Mouse (Mus musculus) MEL (cell line): Measurements from ENCODE around the gene Tmem200a. TPM values are rescaled to one million over a fixed set of nuclear protein-coding genes. Genes with fewer than 3 reads are reported as not detected.

Experiments used
- DNase-seq: peaks from one replicate; pipeline ENCODE4 v3.0.0; 2011; ENCODE audit warnings: low read depth, low spot score
- H3K27ac ChIP-seq: 2 replicates; pipeline ENCODE4 v1.5.1; 2012; ENCODE audit warnings: low read depth, mild to moderate bottlenecking, control low read depth, low read length, moderate library complexity; ENCODE audit not compliant: control insufficient read depth
- H3K27me3 ChIP-seq, 2 experiments: fragments of 150-350 bp in 1 of 2; sonication (generic) in 1 of 2; 2 replicates each; pipeline ENCODE4 v1.6.1; 2012; ENCODE audit warnings: low read length in 2 of 2, mild to moderate bottlenecking in 2 of 2, improper control_type of control experiment in 1 of 2, moderate library complexity in 1 of 2; ENCODE audit not compliant: insufficient read depth in 2 of 2, control insufficient read depth in 1 of 2
- H3K36me3 ChIP-seq, 2 experiments: 2 replicates each; pipeline ENCODE4 v1.6.1; 2012 to 2014; ENCODE audit warnings: low read length in 2 of 2, improper control_type of control experiment in 1 of 2, inconsistent platforms in 1 of 2, mild to moderate bottlenecking in 1 of 2; ENCODE audit not compliant: insufficient read depth in 2 of 2, control insufficient read depth in 1 of 2
- H3K4me1 ChIP-seq, 2 experiments: fragments of 150-350 bp in 1 of 2; sonication (generic) in 1 of 2; 2 replicates each; pipeline ENCODE4 v1.6.1; 2012; ENCODE audit warnings: low read length in 2 of 2, improper control_type of control experiment in 1 of 2, mild to moderate bottlenecking in 1 of 2; ENCODE audit not compliant: insufficient read depth in 2 of 2, control insufficient read depth in 1 of 2
- H3K4me3 ChIP-seq, 2 experiments: fragments of 150-350 bp in 1 of 2; sonication (generic) in 1 of 2; 2 replicates each; pipeline ENCODE4 v1.5.1; 2012; ENCODE audit warnings: low read depth in 2 of 2, low read length in 2 of 2, mild to moderate bottlenecking in 2 of 2, moderate library complexity in 2 of 2, control low read depth in 1 of 2, improper control_type of control experiment in 1 of 2; ENCODE audit not compliant: control insufficient read depth in 1 of 2, insufficient read depth in 1 of 2
- H3K79me2 ChIP-seq: 2 replicates; pipeline ENCODE4 v1.6.1; 2012; ENCODE audit warnings: mild to moderate bottlenecking, low read length, moderate library complexity; ENCODE audit not compliant: control insufficient read depth, poor library complexity, insufficient read depth
- H3K9ac ChIP-seq: 2 replicates; pipeline ENCODE4 v1.6.1; 2012; ENCODE audit warnings: low read depth, mild to moderate bottlenecking, control low read depth, low read length, moderate library complexity; ENCODE audit not compliant: control insufficient read depth, poor library complexity, severe bottlenecking
- H3K9me3 ChIP-seq: fragments of 150-350 bp; sonication (generic); replicated peaks from 2 replicates; pipeline ENCODE4 v1.6.1; 2012; ENCODE audit warnings: mild to moderate bottlenecking, low read length, improper control_type of control experiment, moderate library complexity; ENCODE audit not compliant: insufficient read depth
- CHD1 ChIP-seq: IDR thresholded peaks from 2 replicates; pipeline ENCODE4 v1.6.1; 2012; ENCODE audit warnings: low read depth, mild to moderate bottlenecking, inconsistent platforms, low read length, improper control_type of control experiment
- CTCF ChIP-seq, 3 experiments: IDR thresholded peaks in 2 of 3; conservative IDR thresholded peaks in 1 of 3; 2 replicates each; pipeline ENCODE4 v1.5.1; 2011 to 2012; ENCODE audit warnings: low read length in 3 of 3, low read depth in 2 of 3, mild to moderate bottlenecking in 2 of 3, improper control_type of control experiment in 1 of 3, inconsistent platforms in 1 of 3, mixed read lengths in 1 of 3, moderate library complexity in 1 of 3; ENCODE audit not compliant: control insufficient read depth in 1 of 3, insufficient read depth in 1 of 3, poor library complexity in 1 of 3, severe bottlenecking in 1 of 3
- E2F4 ChIP-seq: IDR thresholded peaks from 2 replicates; pipeline ENCODE4 v1.6.1; 2011; ENCODE audit warnings: low read depth, low read length, improper control_type of control experiment, borderline replicate concordance
- ELF1 ChIP-seq: IDR thresholded peaks from 2 replicates; pipeline ENCODE4 v1.6.1; 2014; ENCODE audit warnings: low read depth, mild to moderate bottlenecking, inconsistent platforms, low read length, improper control_type of control experiment, moderate library complexity
- GABPA ChIP-seq: IDR thresholded peaks from 2 replicates; pipeline ENCODE4 v1.6.1; 2012; ENCODE audit warnings: low read depth, mild to moderate bottlenecking, inconsistent platforms, low read length, improper control_type of control experiment, moderate library complexity
- JUND ChIP-seq: IDR thresholded peaks from 2 replicates; pipeline ENCODE4 v1.6.1; 2011; ENCODE audit warnings: low read depth, mild to moderate bottlenecking, improper control_type of control experiment, low read length
- KAT2A ChIP-seq: conservative IDR thresholded peaks from 2 replicates; pipeline ENCODE4 v1.6.1; 2012; ENCODE audit warnings: low read depth, low read length, improper control_type of control experiment, inconsistent platforms
- MAFK ChIP-seq: IDR thresholded peaks from 2 replicates; pipeline ENCODE4 v1.6.1; 2011; ENCODE audit warnings: low read depth, mild to moderate bottlenecking, low read length, improper control_type of control experiment, borderline replicate concordance
- MAX ChIP-seq: IDR thresholded peaks from 2 replicates; pipeline ENCODE4 v1.6.1; 2011; ENCODE audit warnings: low read length, improper control_type of control experiment
- MAZ ChIP-seq: IDR thresholded peaks from 2 replicates; pipeline ENCODE4 v1.6.1; 2012; ENCODE audit warnings: low read depth, mild to moderate bottlenecking, inconsistent platforms, low read length, improper control_type of control experiment
- MEF2A ChIP-seq: IDR thresholded peaks from 2 replicates; pipeline ENCODE4 v1.6.1; 2014; ENCODE audit warnings: low read depth, mild to moderate bottlenecking, inconsistent platforms, low read length, improper control_type of control experiment; ENCODE audit not compliant: poor library complexity, insufficient replicate concordance, severe bottlenecking; ENCODE audit errors: extremely low read depth
- MYB ChIP-seq: IDR thresholded peaks from 2 replicates; pipeline ENCODE4 v1.6.1; 2011; ENCODE audit warnings: mild to moderate bottlenecking, low read depth, low read length, improper control_type of control experiment
- MYC ChIP-seq: IDR thresholded peaks from 2 replicates; pipeline ENCODE4 v1.6.1; 2011; ENCODE audit warnings: low read depth, mild to moderate bottlenecking, low read length, improper control_type of control experiment, moderate library complexity
- NRF1 ChIP-seq: IDR thresholded peaks from 2 replicates; pipeline ENCODE4 v1.6.1; 2014; ENCODE audit warnings: low read depth, mild to moderate bottlenecking, inconsistent platforms, low read length, improper control_type of control experiment, moderate library complexity; ENCODE audit not compliant: poor library complexity, insufficient read depth, severe bottlenecking
- POLR2A ChIP-seq, 2 experiments: IDR thresholded peaks; 2 replicates each; pipeline ENCODE4 v1.6.1; 2011 to 2012; ENCODE audit warnings: low read length in 2 of 2, mild to moderate bottlenecking in 2 of 2, control low read depth in 1 of 2, improper control_type of control experiment in 1 of 2, low read depth in 1 of 2, moderate library complexity in 1 of 2; ENCODE audit not compliant: control insufficient read depth in 1 of 2, insufficient read depth in 1 of 2, poor library complexity in 1 of 2
- POLR2AphosphoS2 ChIP-seq: IDR thresholded peaks from 2 replicates; pipeline ENCODE4 v1.6.1; 2011; ENCODE audit warnings: low read length, improper control_type of control experiment
- POLR2AphosphoS5 ChIP-seq: IDR thresholded peaks from 2 replicates; pipeline ENCODE4 v1.6.1; 2012; ENCODE audit warnings: low read depth, borderline replicate concordance, mild to moderate bottlenecking, inconsistent platforms, low read length, moderate library complexity, mixed read lengths
- RAD21 ChIP-seq: IDR thresholded peaks from 2 replicates; pipeline ENCODE4 v1.6.1; 2011; ENCODE audit warnings: mild to moderate bottlenecking, low read depth, low read length, improper control_type of control experiment
- RCOR1 ChIP-seq: IDR thresholded peaks from 2 replicates; pipeline ENCODE4 v1.6.1; 2012; ENCODE audit warnings: low read depth, mild to moderate bottlenecking, inconsistent platforms, low read length, improper control_type of control experiment
- SIN3A ChIP-seq: IDR thresholded peaks from 2 replicates; pipeline ENCODE4 v1.6.1; 2012; ENCODE audit warnings: low read length, improper control_type of control experiment, inconsistent platforms
- TBP ChIP-seq: IDR thresholded peaks from 2 replicates; pipeline ENCODE4 v1.8.0; 2011; ENCODE audit warnings: low read depth, low read length, improper control_type of control experiment
- UBTF ChIP-seq: IDR thresholded peaks from 2 replicates; pipeline ENCODE4 v1.6.1; 2012; ENCODE audit warnings: low read depth, mild to moderate bottlenecking, inconsistent platforms, low read length, improper control_type of control experiment, moderate library complexity, borderline replicate concordance; ENCODE audit not compliant: insufficient read depth
- USF1 ChIP-seq: IDR thresholded peaks from 2 replicates; pipeline ENCODE4 v1.6.1; 2014; ENCODE audit warnings: low read depth, mild to moderate bottlenecking, inconsistent platforms, low read length, improper control_type of control experiment, moderate library complexity
- USF2 ChIP-seq, 2 experiments: IDR thresholded peaks; 2 replicates each; pipeline ENCODE4 v1.6.1; 2011 to 2012; ENCODE audit warnings: improper control_type of control experiment in 2 of 2, low read length in 2 of 2, borderline replicate concordance in 1 of 2, inconsistent platforms in 1 of 2, low read depth in 1 of 2, mild to moderate bottlenecking in 1 of 2; ENCODE audit not compliant: insufficient read depth in 1 of 2
- ZC3H11A ChIP-seq: IDR thresholded peaks from 2 replicates; pipeline ENCODE4 v1.6.1; 2012; ENCODE audit warnings: low read depth, mild to moderate bottlenecking, inconsistent platforms, low read length, improper control_type of control experiment
- ZKSCAN1 ChIP-seq: IDR thresholded peaks from 2 replicates; pipeline ENCODE4 v1.6.1; 2012; ENCODE audit warnings: low read depth, mild to moderate bottlenecking, inconsistent platforms, low read length, improper control_type of control experiment, moderate library complexity
- ZNF384 ChIP-seq: IDR thresholded peaks from 2 replicates; pipeline ENCODE4 v1.6.1; 2012; ENCODE audit warnings: low read depth, mild to moderate bottlenecking, inconsistent platforms, low read length, improper control_type of control experiment
- polyA plus RNA-seq, 2 experiments: library from polyadenylated mRNA; stranded (reverse) in 1 of 2; unstranded in 1 of 2; fragments of >175 nt in 1 of 2; fragments of >200 nt in 1 of 2; gene quantifications; 2 replicates each; pipeline versions ENCODE4 v1.2.1 to v1.2.4; 2012; ENCODE audit warnings: low replicate concordance in 2 of 2, low read depth in 1 of 2; ENCODE audit not compliant: insufficient read length in 2 of 2, insufficient read depth in 1 of 2, missing spikeins in 1 of 2
- total RNA-seq: library from RNA; depleted of rRNA; stranded (reverse); fragments of 300-350 nt; gene quantifications from 2 replicates; pipeline ENCODE4 v1.2.3, GENCODE M21; 2012

Tmem200a gene
- total and polyA plus RNA-seq, 3 experiments, result not detected

- H3K9ac ChIP-seq, result no peak overlapping the region
- H3K36me3 ChIP-seq, result no peaks in the 10 kb centered on the region
- no peak overlapping the region for H3K4me3 ChIP-seq
- no peak for DNase-seq
- H3K27me3 ChIP-seq, result no peaks in the 10 kb centered on the region
- no peaks in the 10 kb centered on the region for H3K9me3 ChIP-seq
- no peak for TF ChIP-seq USF2 (IDR thresholded peaks at IDR 0.05; ENCODE audit: borderline replicate concordance in 1 of 2, insufficient read depth in 1 of 2, low read depth in 1 of 2, low read length in 2 of 2)
- TF ChIP-seq E2F4, result no peak
- no peak for TF ChIP-seq GABPA
- no peak for TF ChIP-seq RCOR1
- TF ChIP-seq JUND, result no peak
- TF ChIP-seq POLR2A (IDR thresholded peaks at IDR 0.05; ENCODE audit: control insufficient read depth in 1 of 2, insufficient read depth in 1 of 2, low read depth in 1 of 2, low read length in 2 of 2, poor library complexity in 1 of 2), result no peak
- no peak for TF ChIP-seq KAT2A
- TF ChIP-seq POLR2AphosphoS2, result no peak
- no peak for TF ChIP-seq MYB
- no peak for TF ChIP-seq MAZ
- no peak for TF ChIP-seq MEF2A
- TF ChIP-seq RAD21, result no peak
- TF ChIP-seq MAFK, result no peak
- no peak for TF ChIP-seq UBTF
- TF ChIP-seq ZC3H11A, result no peak
- no peak for TF ChIP-seq TBP
- H3K79me2 ChIP-seq, result no peaks in the 10 kb centered on the region
- H3K4me1 ChIP-seq, result no peaks in the 10 kb centered on the region
- no peak overlapping the region for H3K27ac ChIP-seq
These were observed 191.6 kb downstream of the Tmem200a start for GRCm38 (mm10) chr10:25887225-25887624.

GRCm38 (mm10) chr10:25884512-25884911, 194.3 kb downstream of the Tmem200a start:
- Histone ChIP-seq H3K79me2 (no peaks in the 10 kb centered on the region), H3K27ac (no peak overlapping the region), H3K27me3 (no peaks in the 10 kb centered on the region), H3K9ac (no peak overlapping the region), H3K36me3 (no peaks in the 10 kb centered on the region), H3K4me3 (no peak overlapping the region), H3K4me1 (no peaks in the 10 kb centered on the region), H3K9me3 (no peaks in the 10 kb centered on the region)
- DNase-seq, result no peak
- no peak for TF ChIP-seq SIN3A
- no peak for TF ChIP-seq ELF1
- TF ChIP-seq NRF1, result no peak
- no peak for TF ChIP-seq MYC
- TF ChIP-seq ZNF384, result no peak
- TF ChIP-seq MYB, result no peak
- TF ChIP-seq JUND, result no peak
- TF ChIP-seq CHD1, result no peak
- no peak for TF ChIP-seq POLR2AphosphoS5
- TF ChIP-seq USF1, result no peak
- TF ChIP-seq ZC3H11A, result no peak
- no peak for TF ChIP-seq MAZ
- TF ChIP-seq MAFK, result no peak
- TF ChIP-seq ZKSCAN1, result no peak
- no peak for TF ChIP-seq CTCF (IDR thresholded peaks at IDR 0.05 in 2 of 3, conservative IDR thresholded peaks at IDR 0.05 in 1 of 3; ENCODE audit: control insufficient read depth in 1 of 3, insufficient read depth in 1 of 3, low read depth in 2 of 3, low read length in 3 of 3, poor library complexity in 1 of 3, severe bottlenecking in 1 of 3)
- no peak for TF ChIP-seq POLR2A (IDR thresholded peaks at IDR 0.05; ENCODE audit: control insufficient read depth in 1 of 2, insufficient read depth in 1 of 2, low read depth in 1 of 2, low read length in 2 of 2, poor library complexity in 1 of 2)
- no peak for TF ChIP-seq KAT2A
- TF ChIP-seq E2F4, result no peak
- no peak for TF ChIP-seq MAX
- TF ChIP-seq TBP, result no peak
